Mouse (Mus musculus) thymus, adult 2 months (tissue): Measurements from ENCODE around the gene Rnase4. TPM values are rescaled to one million over a fixed set of nuclear protein-coding genes. Genes with fewer than 3 reads are reported as not detected.

Source experiments
- DNase-seq: peaks from one replicate; pipeline ENCODE4 v3.0.0; 2021
- H3K27ac ChIP-seq: fragments of 200-500 bp; 2 replicates; pipeline ENCODE4 v1.5.1; 2012; ENCODE audit warnings: low read length, control low read depth; ENCODE audit not compliant: control insufficient read depth, insufficient read depth
- H3K27me3 ChIP-seq: fragments of 200-500 bp; 2 replicates; pipeline ENCODE4 v1.6.1; 2012; ENCODE audit warnings: mild to moderate bottlenecking, low read length, moderate library complexity, mixed read lengths; ENCODE audit not compliant: control insufficient read depth, insufficient read depth
- H3K36me3 ChIP-seq: fragments of 200-500 bp; 2 replicates; pipeline ENCODE4 v1.6.1; 2012; ENCODE audit warnings: mild to moderate bottlenecking, low read length, moderate library complexity; ENCODE audit not compliant: control insufficient read depth, insufficient read depth
- H3K4me1 ChIP-seq: fragments of 200-500 bp; replicated peaks from 2 replicates; pipeline ENCODE4 v1.6.1; 2012; ENCODE audit warnings: low read length; ENCODE audit not compliant: control insufficient read depth, insufficient read depth
- H3K4me3 ChIP-seq: fragments of 200-500 bp; 2 replicates; pipeline ENCODE4 v1.5.1; 2012; ENCODE audit warnings: mild to moderate bottlenecking, low read length, control low read depth, moderate library complexity; ENCODE audit not compliant: control insufficient read depth, insufficient read depth
- CTCF ChIP-seq: fragments of 200-500 bp; IDR thresholded peaks from 2 replicates; pipeline ENCODE4 v1.5.1; 2012; ENCODE audit warnings: mild to moderate bottlenecking, control low read depth, low read length, moderate library complexity, borderline replicate concordance; ENCODE audit not compliant: control insufficient read depth, poor library complexity, insufficient read depth; ENCODE audit errors: extremely low read depth
- POLR2A ChIP-seq: fragments of 200-500 bp; IDR thresholded peaks from 2 replicates; pipeline ENCODE4 v1.6.1; 2012; ENCODE audit warnings: mild to moderate bottlenecking, low read length, control low read depth, moderate library complexity; ENCODE audit not compliant: control insufficient read depth, poor library complexity, insufficient read depth; ENCODE audit errors: extremely low read depth
- WGBS: fragments of 180-500 bp; shearing (Covaris S2); methylation state at CpG from one replicate; pipeline ENCODE4 v1.1.7; 2018; 5-methylcytosine and 5-hydroxymethylcytosine counted together
- polyA plus RNA-seq: library from polyadenylated mRNA; depleted of rRNA; stranded (reverse); fragments of >200 nt; gene quantifications from 2 replicates; pipeline ENCODE4 v1.2.3, GENCODE M21; 2012

Gene Rnase4
- polyA plus RNA-seq, 1 experiment: 52.1 TPM

GRCm38 (mm10) chr14:51088166-51088969 is 2.5 kb upstream of the Rnase4 start:
- Histone ChIP-seq H3K36me3 (no peaks in the 10 kb centered on the region), H3K4me1 (peaks cover 13% of the 10 kb centered on the region), H3K27me3 (no peaks in the 10 kb centered on the region; the same call in 1 of the 2 replicates), H3K4me3 (peak overlapping the region; percentile 79), H3K27ac (peak overlapping the region; percentile 20)
- WGBS: 4% methylated on average over 23 of the region's 23 CpGs
- TF ChIP-seq CTCF: no peak
- TF ChIP-seq POLR2A: no peak
- peak; percentile 82 for DNase-seq

GRCm38 (mm10) chr14:51088970-51089673 is 1.8 kb upstream of the Rnase4 start:
- Histone ChIP-seq H3K4me1 (peaks cover 10% of the 10 kb centered on the region), H3K27ac (peak overlapping the region; percentile 20), H3K4me3 (peak overlapping the region; percentile 79), H3K36me3 (no peaks in the 10 kb centered on the region), H3K27me3 (no peaks in the 10 kb centered on the region)
- TF ChIP-seq CTCF (no peak), POLR2A (no peak)
- WGBS: under 1% methylated on average over 34 of the region's 34 CpGs
- DNase-seq: peak; percentile 96

GRCm38 (mm10) chr14:51089674-51090076 is 1.2 kb upstream of the Rnase4 start:
- H3K36me3 ChIP-seq: no peaks in the 10 kb centered on the region
- DNase-seq: no peak
- under 1% methylated on average over 15 of the region's 15 CpGs for WGBS

GRCm38 (mm10) chr14:51090077-51090781 is 648 bp upstream of the Rnase4 start:
- Histone ChIP-seq H3K27ac (peak overlapping the region; percentile 82), H3K36me3 (no peaks in the 10 kb centered on the region), H3K4me3 (peak overlapping the region; percentile 97), H3K4me1 (peaks cover 10% of the 10 kb centered on the region), H3K27me3 (no peaks in the 10 kb centered on the region)
- peak; percentile 83 for DNase-seq
- TF ChIP-seq POLR2A: no peak
- no peak for TF ChIP-seq CTCF
- WGBS: 1% methylated on average over 27 of the region's 27 CpGs

More at GRCm38 (mm10) chr14:51089674-51090076, 1.2 kb upstream of the Rnase4 start:
- Histone ChIP-seq H3K27me3 (no peaks in the 10 kb centered on the region), H3K4me1 (peaks cover 10% of the 10 kb centered on the region), H3K27ac (peak overlapping the region; percentile 82), H3K4me3 (peak overlapping the region; percentile 97)
- TF ChIP-seq POLR2A (no peak), CTCF (no peak)

- WGBS: 56% methylated on average over 8 of the region's 8 CpGs
- TF ChIP-seq CTCF (no peak), POLR2A (no peak)
- no peak for DNase-seq
- Histone ChIP-seq H3K36me3 (no peaks in the 10 kb centered on the region), H3K27me3 (no peaks in the 10 kb centered on the region), H3K4me3 (no peak overlapping the region), H3K27ac (no peak overlapping the region), H3K4me1 (peaks cover 10% of the 10 kb centered on the region)
Observed at GRCm38 (mm10) chr14:51092073-51092620, 1.3 kb downstream of the Rnase4 start.

- Histone ChIP-seq H3K27me3 (no peaks in the 10 kb centered on the region), H3K4me3 (no peak overlapping the region), H3K36me3 (no peaks in the 10 kb centered on the region), H3K4me1 (peaks cover 8% of the 10 kb centered on the region; the same call in 1 of the 2 replicates), H3K27ac (no peak overlapping the region)
- 34% methylated on average over 3 of the region's 3 CpGs for WGBS
- TF ChIP-seq CTCF: no peak
- TF ChIP-seq POLR2A: no peak
- no peak for DNase-seq
Observed at GRCm38 (mm10) chr14:51093496-51093895, 2.6 kb downstream of the Rnase4 start.
